Mouse (Mus musculus) right cerebral cortex, adult 18-20 months (tissue): ENCODE measurements around the gene Ddx59.

Experiments
- DNase-seq: peaks from one replicate; pipeline ENCODE4 v3.0.0; 2022; ENCODE audit warnings: mixed read lengths

Gene Ddx59

DNA sequence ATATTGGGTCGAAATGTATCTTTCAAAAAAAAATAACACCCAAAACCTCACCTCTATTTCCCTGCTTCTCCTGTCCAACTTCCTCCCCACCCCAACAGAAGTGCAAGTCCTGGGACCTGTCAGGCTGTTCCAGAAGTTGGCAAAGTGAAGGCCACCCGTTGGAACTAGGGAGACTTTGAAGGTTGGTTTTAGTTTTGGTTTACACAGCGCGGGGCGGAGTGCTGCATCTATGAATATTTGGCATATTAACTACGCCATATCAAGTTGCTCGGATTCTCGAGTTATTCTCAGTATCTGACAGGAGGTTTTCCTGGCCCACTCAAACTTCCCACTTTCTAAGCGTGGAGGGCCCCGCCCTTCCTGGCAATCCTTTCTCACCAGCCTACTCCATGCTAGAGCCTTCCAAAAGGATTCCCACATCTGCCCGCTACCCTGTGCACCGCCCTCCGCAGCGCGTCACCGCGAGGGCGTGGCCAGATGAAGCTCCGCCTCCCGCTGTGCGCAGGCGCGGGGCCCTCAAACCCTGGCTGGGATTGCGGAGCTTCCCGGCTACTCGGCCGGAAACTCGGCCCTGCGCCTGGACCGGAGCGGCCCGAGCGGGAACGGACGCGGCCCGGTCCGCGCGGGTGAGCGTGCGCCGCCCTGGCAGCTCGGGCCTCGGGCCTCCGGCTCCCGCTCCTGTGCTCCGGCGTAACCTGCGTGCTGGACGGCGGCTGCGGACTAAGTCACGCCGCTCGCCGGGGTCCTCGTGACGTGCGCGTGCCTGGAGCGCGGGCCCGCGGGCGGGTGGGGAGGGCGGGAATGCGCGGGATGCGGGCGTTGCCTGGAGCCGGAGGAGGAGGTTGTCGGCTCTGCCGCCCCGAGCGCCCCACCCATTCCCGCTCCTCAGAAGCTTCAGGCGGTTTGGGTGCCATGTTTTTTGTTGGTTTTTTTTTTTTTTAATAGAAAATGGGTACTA is at the start of gene Ddx59:
TSS of gene Ddx59 (plus strand) at position 474 of the 958 bp plus-strand sequence.
- DNase-seq, result peak; percentile 97

GRCm38 (mm10) chr1:136365986-136366385 is 49.1 kb upstream of the Ddx59 start:
- no peak for DNase-seq

DNA sequence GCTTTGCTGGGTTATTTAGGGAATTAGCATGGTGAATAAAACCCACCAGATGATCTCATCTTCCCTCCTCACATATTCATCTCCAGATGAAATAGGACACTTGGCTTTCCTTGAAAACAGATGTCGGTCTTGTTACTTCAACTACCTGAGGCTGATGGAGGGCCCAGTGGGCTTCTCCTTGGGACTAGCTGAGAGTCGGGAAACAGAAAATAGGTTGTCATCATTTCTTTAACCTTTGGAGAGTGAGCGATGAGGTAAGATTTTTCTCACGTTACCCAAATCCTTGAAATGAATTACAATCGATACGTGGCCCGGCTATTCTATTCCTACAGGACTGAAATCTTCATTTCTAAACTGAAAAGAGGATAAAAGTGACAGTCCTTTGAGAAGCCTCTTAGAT is 35.8 kb upstream of the Ddx59 start:
- DNase-seq, result no peak

GRCm38 (mm10) chr1:136380161-136380560 is 34.9 kb upstream of the Ddx59 start:
- DNase-seq, result no peak

GRCm38 (mm10) chr1:136380606-136381005 is 34.5 kb upstream of the Ddx59 start:
- DNase-seq, result no peak

DNA sequence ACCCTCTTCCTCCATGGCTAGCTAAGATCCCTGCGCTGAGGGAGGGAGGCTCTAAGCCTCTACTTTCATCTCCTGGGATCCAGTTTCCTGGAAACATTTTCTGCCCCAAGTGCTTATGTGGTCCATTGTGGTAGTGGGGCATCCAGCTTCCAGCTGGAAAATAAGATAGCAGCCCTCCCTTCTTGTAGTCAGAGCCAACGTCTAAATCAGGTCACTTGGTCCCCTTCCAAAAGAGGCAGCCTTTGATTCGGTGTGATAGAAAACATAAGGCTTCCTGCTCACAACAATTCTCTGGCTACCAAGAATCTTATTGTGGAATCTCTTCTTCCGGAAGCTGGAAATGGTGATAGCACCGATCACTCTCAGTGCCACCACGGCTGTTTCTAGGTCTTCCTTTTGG is 33.9 kb upstream of the Ddx59 start:
- no peak for DNase-seq

DNA sequence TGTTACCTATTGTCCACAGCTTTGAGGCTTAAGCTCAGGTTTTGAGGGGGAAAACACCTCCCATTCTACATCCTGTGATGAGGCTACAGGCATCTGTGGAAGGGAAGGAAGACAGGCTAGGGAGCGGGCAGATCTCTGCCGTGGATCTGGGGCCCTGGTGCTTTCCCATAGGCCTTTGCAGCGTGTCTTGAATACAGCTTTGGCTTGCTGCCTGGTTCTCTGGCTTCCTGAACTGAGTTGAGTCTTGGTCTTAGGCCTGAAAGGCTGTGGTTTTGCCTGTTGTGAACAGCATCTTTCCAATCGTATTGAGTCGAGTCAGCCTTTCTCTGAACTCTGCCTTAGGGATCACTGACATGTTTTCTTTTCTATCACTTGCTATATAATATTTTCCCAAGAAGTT is 33.5 kb upstream of the Ddx59 start:
- no peak for DNase-seq

- no peak for DNase-seq
Measured at GRCm38 (mm10) chr1:136386914-136387313, 28.2 kb upstream of the Ddx59 start.

DNA sequence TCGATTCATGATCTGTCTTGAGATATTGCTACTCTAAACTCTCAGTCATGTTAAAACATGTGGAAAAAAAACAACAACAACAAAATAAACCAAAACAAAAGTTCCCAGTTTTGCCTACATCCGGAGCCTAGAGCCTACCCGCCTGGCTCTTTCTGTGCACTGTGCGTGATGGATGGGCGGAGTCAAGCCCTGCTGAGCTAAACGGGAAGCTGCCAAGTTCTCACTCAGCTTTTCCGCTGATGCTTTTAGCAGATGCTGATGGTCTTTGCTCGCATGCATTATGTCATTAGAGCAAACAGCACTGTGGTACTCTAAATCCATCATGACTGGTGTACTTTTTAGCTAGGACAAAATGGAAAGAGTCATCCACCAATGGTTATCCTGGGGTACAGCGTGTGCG is 20.6 kb upstream of the Ddx59 start:
- no peak for DNase-seq

DNA sequence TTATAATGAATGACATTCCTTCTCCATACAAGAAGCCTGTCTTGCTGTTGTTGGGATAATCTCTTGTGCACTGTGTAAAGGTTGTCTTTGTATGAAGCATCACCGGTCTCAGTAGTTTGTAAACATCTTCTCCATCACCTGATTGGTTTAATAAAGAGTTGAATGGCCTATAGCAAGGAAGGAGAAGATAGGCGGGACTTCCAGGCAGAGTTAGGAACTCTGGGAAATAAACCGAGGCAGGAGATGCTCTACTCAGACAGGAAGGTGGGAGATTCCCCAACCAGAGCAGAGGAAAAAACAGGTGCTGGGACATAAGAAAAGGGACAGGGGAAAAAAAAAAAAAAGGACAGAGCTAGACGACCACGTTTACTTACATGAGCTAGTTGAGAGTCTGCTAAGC is 20.0 kb upstream of the Ddx59 start:
- DNase-seq, result no peak

GRCm38 (mm10) chr1:136401281-136401680 is 13.8 kb upstream of the Ddx59 start:
- DNase-seq, result peak; percentile 80

GRCm38 (mm10) chr1:136409631-136410030 is 5.4 kb upstream of the Ddx59 start:
- no peak for DNase-seq

DNA sequence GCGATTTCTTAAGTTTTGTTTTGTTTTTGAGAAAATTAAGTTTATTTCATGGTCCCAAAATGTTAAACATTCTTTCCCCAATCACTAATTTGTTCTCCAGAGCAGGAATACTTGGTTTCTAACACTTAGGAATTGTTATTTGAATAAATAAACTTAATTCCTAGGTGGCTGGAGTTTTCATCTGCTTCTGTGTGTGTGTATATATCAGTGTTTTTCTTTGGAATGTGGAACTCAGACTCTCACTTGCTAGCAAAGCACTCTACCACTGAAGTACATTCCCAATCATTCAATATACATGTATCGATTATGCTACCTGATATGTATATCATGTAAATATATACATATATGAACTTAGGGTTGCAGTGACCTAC is 670 bp downstream of the Ddx59 start:
- no peak for DNase-seq

- DNase-seq, result peak; percentile 72
Measured at GRCm38 (mm10) chr1:136418393-136418792, 3.3 kb downstream of the Ddx59 start.

DNA sequence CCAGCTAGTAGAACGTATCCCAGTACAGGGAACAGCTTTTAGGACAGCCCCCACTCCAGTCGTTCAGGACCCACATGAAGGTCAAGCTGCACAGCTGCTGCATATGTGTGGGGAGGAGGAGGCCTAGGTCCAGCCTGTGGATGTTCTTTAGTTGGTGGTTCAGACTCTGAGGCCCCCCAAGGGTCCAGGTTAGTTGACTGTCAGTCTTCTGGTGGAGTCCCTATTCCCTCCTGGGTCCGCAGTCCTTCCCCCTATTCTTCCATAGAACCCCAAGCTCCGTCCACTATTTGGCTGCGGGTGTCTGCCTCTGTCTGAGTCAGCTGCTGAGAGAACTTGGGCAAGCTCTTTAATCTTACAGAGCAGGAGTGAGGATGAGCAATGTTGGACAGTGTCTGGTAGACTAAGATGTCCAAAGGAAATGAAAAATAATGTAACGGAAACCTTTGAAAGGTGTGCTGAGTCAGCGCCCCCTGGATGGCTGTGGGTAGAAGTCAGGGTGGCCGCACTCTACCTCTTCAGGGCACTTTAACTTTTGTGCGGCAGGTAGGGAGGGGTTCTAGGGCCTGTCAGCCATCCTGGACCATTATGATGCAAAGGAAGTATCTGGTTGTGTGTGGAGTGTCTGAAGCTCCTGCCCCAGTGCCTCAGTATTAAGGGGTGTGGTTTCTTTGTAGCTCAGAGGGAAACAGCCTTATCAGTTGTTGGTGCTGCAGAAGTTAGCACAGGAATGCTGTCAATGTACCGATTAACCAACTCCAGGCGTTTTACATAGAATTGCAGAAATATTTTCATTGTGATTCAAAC is 12.3 kb downstream of the Ddx59 start:
- no peak for DNase-seq

- no peak for DNase-seq
Measured at GRCm38 (mm10) chr1:136428981-136429380, 13.9 kb downstream of the Ddx59 start.

- DNase-seq, result no peak
Measured at GRCm38 (mm10) chr1:136430126-136430818, 15.2 kb downstream of the Ddx59 start.

GRCm38 (mm10) chr1:136440741-136441140 is 25.7 kb downstream of the Ddx59 start:
- no peak for DNase-seq

DNA sequence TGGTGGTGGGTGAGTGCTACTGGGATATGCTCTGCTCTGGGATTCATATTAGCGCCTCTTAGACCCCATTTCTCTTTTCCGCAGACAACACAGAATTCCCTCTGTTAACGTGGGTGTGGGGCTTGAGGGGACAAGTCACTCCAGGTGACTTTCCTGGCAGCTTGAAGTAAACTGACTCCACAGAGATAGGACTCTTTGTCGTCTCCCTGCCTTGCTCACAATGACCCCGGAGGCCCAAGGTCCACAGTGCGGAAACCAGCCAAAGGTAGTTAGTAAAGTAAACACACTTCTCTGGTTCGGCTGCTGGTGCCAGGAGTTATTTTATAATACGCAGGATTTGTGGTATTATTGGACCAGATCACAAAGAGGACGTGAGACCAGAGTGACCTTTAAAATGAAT is 27.7 kb downstream of the Ddx59 start:
- DNase-seq, result no peak

- DNase-seq, result no peak
Measured at GRCm38 (mm10) chr1:136444555-136445255, 29.6 kb downstream of the Ddx59 start.

DNA sequence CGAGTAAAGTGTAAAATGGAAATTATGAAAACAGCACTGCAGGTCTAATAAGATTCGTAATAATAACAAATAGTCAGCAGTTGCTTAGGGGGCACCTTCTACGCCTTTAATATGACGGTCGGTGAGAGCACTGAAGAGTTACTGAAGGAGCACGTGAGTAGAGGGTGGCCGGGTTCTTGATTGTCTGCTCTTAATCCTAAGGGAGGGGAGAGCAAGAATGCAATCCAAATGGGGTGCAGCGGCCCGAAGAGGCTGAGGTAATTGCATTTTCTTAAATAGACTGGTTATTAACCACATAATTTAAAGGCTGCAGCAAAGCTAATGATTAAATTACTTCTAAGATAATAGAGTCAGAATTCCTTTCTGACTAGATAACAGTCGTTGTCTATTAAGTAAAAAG is 31.9 kb downstream of the Ddx59 start:
- DNase-seq, result no peak

DNA sequence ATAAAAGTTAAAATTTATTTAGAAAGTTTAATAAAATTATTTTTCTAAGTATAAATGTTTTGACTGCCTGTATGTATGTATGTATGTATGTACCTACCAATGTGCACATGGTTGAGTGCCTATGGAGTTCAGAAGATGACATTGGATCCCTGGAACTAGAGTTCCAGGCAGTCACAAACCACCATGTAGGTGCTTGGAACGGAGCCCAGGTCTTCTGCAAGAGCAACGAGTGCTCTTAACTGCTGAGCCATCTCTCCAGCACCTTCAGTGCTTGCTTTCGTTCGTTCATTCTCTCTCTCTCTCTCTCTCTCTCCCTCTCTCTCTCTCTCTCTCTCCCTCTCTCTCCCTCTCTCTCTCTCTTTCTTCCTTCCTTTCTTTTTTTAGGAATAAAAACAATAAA is 32.3 kb downstream of the Ddx59 start:
- no peak for DNase-seq

GRCm38 (mm10) chr1:136449541-136449940 is 34.5 kb downstream of the Ddx59 start:
- DNase-seq, result no peak
